ENCODE assay signal across 12 mouse cellular contexts in genomic region chr5:63823362-63824332, GRCm38 (mm10). TPM values are rescaled to one million over a fixed set of nuclear protein-coding genes. Genes with fewer than 3 reads are reported as not detected.
A peak's percentile ranks its signal among the peaks of the same experiment; 100 is the strongest.
DNase-seq lines count a peak whose midpoint lies in the region; ATAC-seq and TF ChIP-seq lines count a peak whose summit lies in the region.
"Had no signal": no experiment of that assay in that cellular context is flagged by ENCODE, and none has a peak within 500 bp of the region (broad histone marks: within the 10 kb centered on the region; RNA-seq: fewer than 3 reads in every experiment).

No protein-coding gene starts in this region.

- peak overlapping the region; percentile 54 for H3K27ac ChIP-seq in kidney, postnatal 0 days
- H3K27ac ChIP-seq in lung, embryonic 16.5 days (ENCODE audit: low read length): peak overlapping the region; percentile 77
- H3K27ac ChIP-seq: embryonic facial prominence, embryonic 15.5 days had no signal

- H3K4me3 ChIP-seq in kidney, postnatal 0 days (replicated peaks; ENCODE audit: low read depth, low read length): no peak overlapping the region
- H3K4me3 ChIP-seq in lung, embryonic 16.5 days (ENCODE audit: low read length): no peak overlapping the region
- H3K4me3 ChIP-seq: embryonic facial prominence, embryonic 15.5 days had no signal

- ATAC-seq in kidney, postnatal 0 days (replicated peaks; ENCODE audit: low FRiP score, low read depth): peak; percentile 11; the same call in 1 of the 2 replicates
- ATAC-seq in lung, embryonic 16.5 days (ENCODE audit: low read depth): peak; percentile 31; the same call in 1 of the 2 replicates

- intact Hi-C loops in gastrocnemius, postnatal 14 days (cut with DNase I; ENCODE audit: low total_unique reads): no loop called here
- intact Hi-C loops in left cerebral cortex, postnatal 14 days (cut with DNase I): no loop called here

- H3K36me3 ChIP-seq in kidney, postnatal 0 days (ENCODE audit: insufficient read depth, low read length): no peaks in the 10 kb centered on the region
- no peaks in the 10 kb centered on the region for H3K36me3 ChIP-seq in lung, embryonic 16.5 days (ENCODE audit: control insufficient read depth, insufficient read depth, low read length)
- H3K36me3 ChIP-seq: embryonic facial prominence, embryonic 15.5 days had no signal

- no peak overlapping the region for H3K9ac ChIP-seq in kidney, postnatal 0 days (ENCODE audit: low read depth, low read length)
- H3K9ac ChIP-seq in lung, embryonic 16.5 days (ENCODE audit: low read length): no peak overlapping the region
- H3K9ac ChIP-seq: embryonic facial prominence, embryonic 15.5 days had no signal

- H3K4me1 ChIP-seq in kidney, postnatal 0 days (replicated peaks; ENCODE audit: insufficient read depth, low read length): peaks cover 15% of the 10 kb centered on the region
- peaks cover 37% of the 10 kb centered on the region for H3K4me1 ChIP-seq in lung, embryonic 16.5 days (replicated peaks; ENCODE audit: control insufficient read depth, insufficient read depth, low read length)
- H3K4me1 ChIP-seq: embryonic facial prominence, embryonic 15.5 days had no signal

- no peaks in the 10 kb centered on the region for H3K9me3 ChIP-seq in kidney, postnatal 0 days (replicated peaks; ENCODE audit: low read length)
- H3K9me3 ChIP-seq in lung, embryonic 16.5 days (ENCODE audit: control insufficient read depth, low read length): no peaks in the 10 kb centered on the region
- H3K9me3 ChIP-seq: embryonic facial prominence, embryonic 15.5 days had no signal

- H3K27me3 ChIP-seq in kidney, postnatal 0 days (ENCODE audit: insufficient read depth, low read length): no peaks in the 10 kb centered on the region
- H3K27me3 ChIP-seq in lung, embryonic 16.5 days (ENCODE audit: control insufficient read depth, insufficient read depth, low read depth, low read length): no peaks in the 10 kb centered on the region
- H3K27me3 ChIP-seq: embryonic facial prominence, embryonic 15.5 days had no signal

- peak overlapping the region; percentile 7; the same call in 1 of the 2 replicates for H3K4me2 ChIP-seq in kidney, postnatal 0 days (ENCODE audit: low read length)
- 0 out of 2 replicates have a peak overlapping the region, but pooled peaks have one; percentile 7 for H3K4me2 ChIP-seq in lung, embryonic 16.5 days (ENCODE audit: low read depth, low read length)
- H3K4me2 ChIP-seq: embryonic facial prominence, embryonic 15.5 days had no signal

- no peak for TF ChIP-seq CTCF in kidney, postnatal 0 days (IDR thresholded peaks at IDR 0.05; ENCODE audit: low read depth)

- DNase-seq in urinary bladder, postnatal 14 days (ENCODE audit: low spot score): peak; percentile 67
- DNase-seq in urinary bladder, postnatal 10 days (ENCODE audit: low spot score): no peak
- DNase-seq in kidney, postnatal 0 days (ENCODE audit: low spot score): no peak
- DNase-seq in yolk sac, embryonic 10.5 days (ENCODE audit: low spot score): peak; percentile 80
- DNase-seq in ovary, postnatal 36 days (ENCODE audit: low spot score): no peak
- no peak for DNase-seq in gastrocnemius, postnatal 14 days
- DNase-seq in left cerebral cortex, postnatal 14 days (ENCODE audit: low spot score in 2 of 2): no peak
- DNase-seq: heart, adult 18-20 months; thymus, adult 18-20 months had no signal

- WGBS in kidney, postnatal 0 days: 56% methylated on average over 10 of the region's 10 CpGs
- WGBS in lung, embryonic 16.5 days: 44% methylated on average over 10 of the region's 10 CpGs

RNA-seq across cellular contexts. Expression of gene 0610040J01Rik, which starts 11.5 kb away (rescaled TPM):
- 53.4 and 59.8 TPM in 2 replicates for polyA plus RNA-seq in kidney, postnatal 0 days (2015; fragmentation: Nextera tagmentation; extraction: Ambion mirVana)
- polyA plus RNA-seq in lung, embryonic 16.5 days (2015; fragmentation: Nextera tagmentation; extraction: Ambion mirVana): 26.7 and 27.7 TPM in 2 replicates
- 1 to 10 TPM in 1 of 2 experiments, under 1 TPM in 1; 0.91 to 1.2 TPM for total RNA-seq in gastrocnemius, postnatal 14 days (2021)
- total RNA-seq in left cerebral cortex, postnatal 14 days (2021): 1 to 10 TPM; 6.8 to 8.0 TPM
- total RNA-seq: hematopoietic stem cell, adult 5-6 weeks had no signal

Comparison
In these comparisons a context has a peak if more than half of its experiments do, and no peak if none do; other contexts are left out.
1. DNase-seq: peak in urinary bladder, postnatal 14 days (single experiment) and yolk sac, embryonic 10.5 days (single experiment); none in urinary bladder, postnatal 10 days (single experiment), kidney, postnatal 0 days (single experiment), ovary, postnatal 36 days (single experiment), gastrocnemius, postnatal 14 days (single experiment) and left cerebral cortex, postnatal 14 days (0 of 2).